Comparison of ENCODE assay signal across 23 mouse cellular contexts in the genomic region with DNA sequence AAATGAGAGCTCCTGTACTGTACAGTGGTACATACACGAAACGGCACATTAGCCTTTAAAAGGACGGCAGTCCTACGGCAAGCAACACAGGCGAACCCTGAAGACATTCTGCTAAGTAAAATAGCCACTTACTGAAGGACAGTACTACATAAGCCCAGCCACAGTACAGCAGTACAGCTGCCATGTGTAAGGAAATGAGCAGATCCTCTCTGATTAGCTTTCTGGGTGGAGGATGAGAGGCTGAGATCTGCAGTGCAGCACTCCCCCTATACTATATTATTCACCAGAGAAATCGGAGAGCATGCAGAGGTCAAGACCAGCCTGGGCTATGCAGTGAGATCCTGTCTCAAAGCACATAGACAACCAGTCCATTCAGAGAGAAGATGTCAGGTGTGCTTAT. TPM values are rescaled to one million over a fixed set of nuclear protein-coding genes. Genes with fewer than 3 reads are reported as not detected.
DNase-seq lines count a peak whose midpoint lies in the region; ATAC-seq and TF ChIP-seq lines count a peak whose summit lies in the region.
"Had no signal": no experiment of that assay in that cellular context is flagged by ENCODE, and none has a peak within 500 bp of the region (broad histone marks: within the 10 kb centered on the region; RNA-seq: fewer than 3 reads in every experiment).

No protein-coding gene starts in this region.

- peaks cover 70% of the 10 kb centered on the region for H3K4me1 ChIP-seq in liver, embryonic 12.5 days
- peaks cover 33% of the 10 kb centered on the region for H3K4me1 ChIP-seq in liver, embryonic 11.5 days (replicated peaks; ENCODE audit: control insufficient read depth, insufficient read depth, low read length)
- peaks cover 9 to 47% of the 10 kb centered on the region in 2 experiments for H3K4me1 ChIP-seq in CH12.LX (ENCODE audit: control insufficient read depth in 1 of 2, insufficient read depth in 2 of 2)
- H3K4me1 ChIP-seq in bone marrow macrophage, adult 2 months (ENCODE audit: control insufficient read depth, insufficient read depth, low read length): peaks cover 22% of the 10 kb centered on the region
- peaks cover 15% of the 10 kb centered on the region for H3K4me1 ChIP-seq in liver, postnatal 0 days (ENCODE audit: insufficient read depth)
- H3K4me1 ChIP-seq in forebrain, embryonic 13.5 days: peaks cover 15% of the 10 kb centered on the region
- peaks cover 20% of the 10 kb centered on the region for H3K4me1 ChIP-seq in midbrain, embryonic 10.5 days

- peak overlapping the region; percentile 78 for H3K4me2 ChIP-seq in liver, embryonic 12.5 days
- no peak overlapping the region for H3K4me2 ChIP-seq in liver, embryonic 11.5 days
- H3K4me2 ChIP-seq in CH12.LX (ENCODE audit: insufficient read depth, low read depth, poor library complexity, severe bottlenecking): 0 out of 2 replicates have a peak overlapping the region, but pooled peaks have one; percentile 11
- peak overlapping the region; percentile 42 for H3K4me2 ChIP-seq in liver, postnatal 0 days (ENCODE audit: low read depth, low read length)
- no peak overlapping the region for H3K4me2 ChIP-seq in forebrain, embryonic 13.5 days
- H3K4me2 ChIP-seq: forebrain, embryonic 12.5 days; heart, embryonic 11.5 days; heart, embryonic 15.5 days; hindbrain, embryonic 13.5 days had no signal

- peak overlapping the region; percentile 67; the same call in 1 of the 2 replicates for H3K27ac ChIP-seq in liver, embryonic 12.5 days
- H3K27ac ChIP-seq in liver, embryonic 11.5 days (ENCODE audit: low read depth, low read length): no peak overlapping the region
- H3K27ac ChIP-seq in CH12.LX (ENCODE audit: insufficient read depth, low read depth): no peak overlapping the region
- peak overlapping the region; percentile 54 for H3K27ac ChIP-seq in bone marrow macrophage, adult 2 months (ENCODE audit: insufficient read depth, low read depth, low read length)
- H3K27ac ChIP-seq in liver, postnatal 0 days (ENCODE audit: low read depth): no peak overlapping the region
- H3K27ac ChIP-seq in forebrain, embryonic 13.5 days: no peak overlapping the region
- H3K27ac ChIP-seq in midbrain, embryonic 10.5 days (replicated peaks): no peak overlapping the region
- H3K27ac ChIP-seq: embryonic facial prominence, embryonic 10.5 days; forebrain, embryonic 12.5 days; heart, adult 2 months; heart, embryonic 15.5 days; hindbrain, embryonic 13.5 days; hindbrain, postnatal 0 days had no signal

- dilution Hi-C loops in CH12.LX (cut with MboI; ENCODE audit: extremely low pct_ligation_motif_present, extremely low pct_unique_long_range_greater_than_20kb, low sequenced_read_pairs): no loop called here

- no peak for TF ChIP-seq POLR2A in CH12.LX (IDR thresholded peaks at IDR 0.05; ENCODE audit: low read depth, low read length)
- TF ChIP-seq POLR2A in bone marrow macrophage, adult 2 months (IDR thresholded peaks at IDR 0.05; ENCODE audit: borderline replicate concordance, low read depth, low read length): no peak

- peak overlapping the region; percentile 27 for H3K9ac ChIP-seq in liver, embryonic 12.5 days
- no peak overlapping the region for H3K9ac ChIP-seq in liver, embryonic 11.5 days (ENCODE audit: low read depth, low read length)
- no peak overlapping the region for H3K9ac ChIP-seq in CH12.LX (ENCODE audit: insufficient read depth, low read depth)
- no peak overlapping the region for H3K9ac ChIP-seq in liver, postnatal 0 days (replicated peaks)
- no peak overlapping the region for H3K9ac ChIP-seq in forebrain, embryonic 13.5 days
- H3K9ac ChIP-seq: forebrain, embryonic 12.5 days; forebrain, postnatal 0 days; heart, embryonic 15.5 days; hindbrain, embryonic 13.5 days had no signal

- peaks cover 31% of the 10 kb centered on the region for H3K36me3 ChIP-seq in liver, embryonic 12.5 days
- no peaks in the 10 kb centered on the region for H3K36me3 ChIP-seq in liver, embryonic 11.5 days (ENCODE audit: control insufficient read depth, insufficient read depth, low read length)
- peaks cover 0 to 35% of the 10 kb centered on the region in 2 experiments for H3K36me3 ChIP-seq in CH12.LX (replicated peaks in 1 of 2; ENCODE audit: control insufficient read depth in 1 of 2, insufficient read depth in 1 of 2, low read length in 1 of 2)
- H3K36me3 ChIP-seq in liver, postnatal 0 days (replicated peaks; ENCODE audit: insufficient read depth, low read length): no peaks in the 10 kb centered on the region
- no peaks in the 10 kb centered on the region for H3K36me3 ChIP-seq in forebrain, embryonic 13.5 days (ENCODE audit: poor library complexity, severe bottlenecking)
- 0 out of 2 replicates have a peak, but pooled peaks cover 3% of the 10 kb centered on the region for H3K36me3 ChIP-seq in midbrain, embryonic 10.5 days
- H3K36me3 ChIP-seq: embryonic facial prominence, embryonic 10.5 days; forebrain, embryonic 12.5 days; heart, embryonic 15.5 days; hindbrain, embryonic 13.5 days had no signal

- TF ChIP-seq CTCF in CH12.LX (conservative IDR thresholded peaks at IDR 0.05 in 1 of 2, IDR thresholded peaks at IDR 0.05 in 1 of 2; ENCODE audit: low read depth in 2 of 2, low read length in 2 of 2): no peak
- no peak for TF ChIP-seq CTCF in bone marrow macrophage, adult 2 months (IDR thresholded peaks at IDR 0.05; ENCODE audit: low read depth, low read length)
- TF ChIP-seq CTCF in liver, postnatal 0 days (IDR thresholded peaks at IDR 0.05; ENCODE audit: low read depth): no peak

- in situ Hi-C loops in CH12.LX (cut with MboI; ENCODE audit: low pct_ligation_motif_present, low pct_unique_long_range_greater_than_20kb, low sequenced_read_pairs): no loop called here

- TF ChIP-seq EP300 in CH12.LX (IDR thresholded peaks at IDR 0.05; ENCODE audit: low read length): no peak
- TF ChIP-seq EP300 in liver, postnatal 0 days (IDR thresholded peaks at IDR 0.05; ENCODE audit: low read depth): no peak

- 58% methylated on average over 6 of the region's 6 CpGs for WGBS in liver, embryonic 12.5 days (ENCODE audit: insufficient replicate concordance)
- WGBS in liver, embryonic 11.5 days: 71% methylated on average over 6 of the region's 6 CpGs
- 49% methylated on average over 6 of the region's 6 CpGs for WGBS in liver, postnatal 0 days (ENCODE audit: insufficient replicate concordance)
- 90% methylated on average over 6 of the region's 6 CpGs for WGBS in forebrain, embryonic 13.5 days
- 92% methylated on average over 6 of the region's 6 CpGs for WGBS in midbrain, embryonic 10.5 days

- no peak for DNase-seq in liver, embryonic 11.5 days (ENCODE audit: low spot score)
- no peak for DNase-seq in CH12.LX (ENCODE audit: extremely low read depth)
- no peak for DNase-seq in liver, postnatal 0 days
- DNase-seq in thymus, postnatal 14 days: no peak
- no peak for DNase-seq in midbrain, embryonic 10.5 days (ENCODE audit: low spot score)
- DNase-seq: adrenal gland, postnatal 14 days; cerebellum, adult 2 months; cerebellum, postnatal 10 days; forebrain, postnatal 0 days; gastrocnemius, postnatal 14 days; heart, adult 2 months; heart, postnatal 14 days had no signal

- peaks cover 77% of the 10 kb centered on the region for H3K79me2 ChIP-seq in CH12.LX (replicated peaks; ENCODE audit: control insufficient read depth, extremely low read depth, insufficient read depth, poor library complexity, severe bottlenecking)

- ATAC-seq in liver, embryonic 12.5 days: no peak
- no peak for ATAC-seq in liver, embryonic 11.5 days (replicated peaks; ENCODE audit: low FRiP score)
- ATAC-seq in liver, postnatal 0 days: no peak
- no peak for ATAC-seq in forebrain, embryonic 13.5 days
- ATAC-seq: activated CD4-positive, CD25-positive, alpha-beta regulatory T cell, adult 4 months; forebrain, postnatal 0 days; hindbrain, postnatal 0 days; Patski had no signal

- no peak overlapping the region for H3K4me3 ChIP-seq in liver, embryonic 12.5 days
- H3K4me3 ChIP-seq in liver, embryonic 11.5 days (ENCODE audit: low read depth, low read length): no peak overlapping the region
- H3K4me3 ChIP-seq in CH12.LX (replicated peaks in 1 of 3; ENCODE audit: low read depth in 2 of 3, low read length in 2 of 3, poor library complexity in 1 of 3): no peak overlapping the region
- H3K4me3 ChIP-seq in bone marrow macrophage, adult 2 months (ENCODE audit: insufficient read depth, low read length): peak overlapping the region; percentile 2; the same call in 1 of the 2 replicates
- no peak overlapping the region for H3K4me3 ChIP-seq in liver, postnatal 0 days (ENCODE audit: low read depth, low read length)
- no peak overlapping the region for H3K4me3 ChIP-seq in forebrain, embryonic 13.5 days
- no peak overlapping the region for H3K4me3 ChIP-seq in midbrain, embryonic 10.5 days
- H3K4me3 ChIP-seq: embryonic facial prominence, embryonic 10.5 days; forebrain, embryonic 12.5 days; heart, adult 2 months; heart, embryonic 15.5 days; hindbrain, embryonic 13.5 days had no signal

- no peaks in the 10 kb centered on the region for H3K27me3 ChIP-seq in liver, embryonic 12.5 days (replicated peaks)
- no peaks in the 10 kb centered on the region for H3K27me3 ChIP-seq in liver, embryonic 11.5 days (replicated peaks; ENCODE audit: control insufficient read depth, insufficient read depth, low read length)
- no peaks in the 10 kb centered on the region for H3K27me3 ChIP-seq in CH12.LX (replicated peaks)
- no peaks in the 10 kb centered on the region for H3K27me3 ChIP-seq in liver, postnatal 0 days (ENCODE audit: insufficient read depth, low read length)
- no peaks in the 10 kb centered on the region for H3K27me3 ChIP-seq in forebrain, embryonic 13.5 days
- no peaks in the 10 kb centered on the region for H3K27me3 ChIP-seq in midbrain, embryonic 10.5 days (ENCODE audit: low read depth, poor library complexity, severe bottlenecking)
- H3K27me3 ChIP-seq: forebrain, embryonic 12.5 days; heart, embryonic 15.5 days; hindbrain, embryonic 13.5 days; Patski had no signal

- TF ChIP-seq RAD21 in CH12.LX (IDR thresholded peaks at IDR 0.05; ENCODE audit: low read depth, low read length): no peak

- H3K9me3 ChIP-seq in liver, embryonic 12.5 days (replicated peaks): no peaks in the 10 kb centered on the region
- H3K9me3 ChIP-seq in liver, embryonic 11.5 days (ENCODE audit: control insufficient read depth, low read length): no peaks in the 10 kb centered on the region
- no peaks in the 10 kb centered on the region for H3K9me3 ChIP-seq in CH12.LX (replicated peaks; ENCODE audit: low read length)
- no peaks in the 10 kb centered on the region for H3K9me3 ChIP-seq in liver, postnatal 0 days (ENCODE audit: low read length)
- H3K9me3 ChIP-seq in forebrain, embryonic 13.5 days (replicated peaks): no peaks in the 10 kb centered on the region
- no peaks in the 10 kb centered on the region for H3K9me3 ChIP-seq in midbrain, embryonic 10.5 days (replicated peaks)
- H3K9me3 ChIP-seq: embryonic facial prominence, embryonic 10.5 days; forebrain, embryonic 12.5 days; heart, embryonic 15.5 days; hindbrain, embryonic 13.5 days had no signal

RNA-seq across cellular contexts. Expression of a gene that starts 3.8 kb away (rescaled TPM):
- polyA plus RNA-seq in liver, embryonic 12.5 days (2016; fragmentation: Nextera tagmentation; extraction: Ambion mirVana): 47.2 and 47.8 TPM in 2 replicates
- polyA plus RNA-seq in liver, embryonic 11.5 days (2014; fragmentation: Nextera tagmentation; extraction: Ambion mirVana): 54.8 and 58.3 TPM in 2 replicates
- 24.1 and 25.6 TPM in 2 replicates for total RNA-seq in CH12.LX (2012; rRNA removed)
- 36.4 and 41.4 TPM in 2 replicates for total RNA-seq in CH12.LX (2014; rRNA removed)
- polyA plus RNA-seq in CH12.LX (2012; ENCODE audit: insufficient read length, low read depth): 56.2 TPM in 2 replicates
- polyA plus RNA-seq in bone marrow macrophage, adult 2 months (2012; ENCODE audit: insufficient read depth, insufficient read length, missing spikeins): 10.2 and 13.6 TPM in 2 replicates
- 8.1 and 11.8 TPM in 2 replicates for polyA plus RNA-seq in liver, postnatal 0 days (2015; fragmentation: Nextera tagmentation; extraction: Ambion mirVana)
- polyA plus RNA-seq in forebrain, embryonic 13.5 days (2015; fragmentation: Nextera tagmentation; extraction: Ambion mirVana): 23.7 and 26.6 TPM in 2 replicates
- 45.2 and 49.0 TPM in 2 replicates for polyA plus RNA-seq in midbrain, embryonic 10.5 days (2016; fragmentation: Nextera tagmentation; extraction: Ambion mirVana)

Comparison
In these comparisons a context has a peak if more than half of its experiments do, and no peak if none do; other contexts are left out.
1. H3K27ac ChIP-seq: peak in liver, embryonic 12.5 days (single experiment) and bone marrow macrophage, adult 2 months (single experiment); none in liver, embryonic 11.5 days (single experiment), CH12.LX (single experiment), liver, postnatal 0 days (single experiment), forebrain, embryonic 13.5 days (single experiment) and midbrain, embryonic 10.5 days (single experiment).
2. H3K4me2 ChIP-seq: peak in liver, embryonic 12.5 days (single experiment), CH12.LX (single experiment) and liver, postnatal 0 days (single experiment); none in liver, embryonic 11.5 days (single experiment) and forebrain, embryonic 13.5 days (single experiment).